Mouse (Mus musculus) embryonic fibroblast, embryonic 13.5 days (primary cell): Measurements from ENCODE around the gene Mga. TPM values are rescaled to one million over a fixed set of nuclear protein-coding genes. Genes with fewer than 3 reads are reported as not detected.

Source experiments
- H3K27ac ChIP-seq: 2 replicates; pipeline ENCODE4 v1.5.1; 2012; ENCODE audit warnings: low read length, control low read depth, inconsistent platforms; ENCODE audit not compliant: insufficient read depth
- H3K4me1 ChIP-seq: 2 replicates; pipeline ENCODE4 v1.6.1; 2011; ENCODE audit warnings: low read length; ENCODE audit not compliant: control insufficient read depth, insufficient read depth
- H3K4me3 ChIP-seq: 2 replicates; pipeline ENCODE4 v1.5.1; 2011; ENCODE audit warnings: mild to moderate bottlenecking, control low read depth, low read length; ENCODE audit not compliant: insufficient read depth
- CTCF ChIP-seq: IDR thresholded peaks from 2 replicates; pipeline ENCODE4 v1.5.1; 2011; ENCODE audit warnings: mild to moderate bottlenecking, control low read depth, low read length, moderate library complexity, borderline replicate concordance; ENCODE audit not compliant: insufficient read depth
- POLR2A ChIP-seq: IDR thresholded peaks from 2 replicates; pipeline ENCODE4 v1.6.1; 2011; ENCODE audit warnings: low read depth, mild to moderate bottlenecking, control low read depth, low read length, moderate library complexity
- polyA plus RNA-seq: library from polyadenylated mRNA; stranded (reverse); fragments of >200 nt; gene quantifications from 2 replicates; pipeline ENCODE4 v1.2.4, GENCODE M21; 2011; ENCODE audit warnings: low read depth; ENCODE audit not compliant: missing spikeins, insufficient read length

Gene Mga
- polyA plus RNA-seq, 1 experiment, result 69.2 TPM

DNA sequence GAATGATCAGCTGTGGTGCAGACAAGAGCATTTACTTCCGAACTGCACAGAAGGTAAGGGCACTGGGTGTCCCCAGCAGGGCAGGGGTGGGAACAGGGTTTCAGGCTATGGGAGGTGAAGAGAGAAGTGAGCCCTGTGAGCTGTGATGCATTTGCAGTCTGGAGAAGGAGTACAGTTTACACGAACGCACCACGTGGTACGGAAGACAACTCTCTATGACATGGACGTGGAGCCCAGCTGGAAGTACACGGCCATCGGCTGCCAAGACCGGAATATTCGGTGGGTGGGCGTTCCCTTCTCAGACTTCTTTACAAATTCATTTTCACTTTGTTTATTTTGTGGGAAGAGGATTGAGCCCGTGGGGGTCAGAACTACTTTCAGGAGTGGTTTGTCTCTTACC is 120.6 kb downstream of the Mga start:
- no peak overlapping the region for H3K4me3 ChIP-seq
- H3K27ac ChIP-seq, result no peak overlapping the region
- TF ChIP-seq CTCF (no peak), POLR2A (no peak)
- no peaks in the 10 kb centered on the region for H3K4me1 ChIP-seq

Other genes with a start within 250 kb of the Mga start
- 29.9 and 31.3 TPM in 2 replicates for gene Ndufaf1, start 234.4 kb upstream of the Mga start, polyA plus RNA-seq
- 27.9 and 31.2 TPM in 2 replicates for gene Rtf1, start 222.2 kb upstream of the Mga start, polyA plus RNA-seq
- not detected in 2 replicates for gene Itpka, start 154.9 kb upstream of the Mga start, polyA plus RNA-seq
- not detected in 2 replicates for gene Ltk, start 136.8 kb upstream of the Mga start, polyA plus RNA-seq
- 12.2 and 13.0 TPM in 2 replicates for gene Rpap1, start 109.7 kb upstream of the Mga start, polyA plus RNA-seq
- gene Tyro3, start 99.5 kb upstream of the Mga start, polyA plus RNA-seq, result 17.8 and 19.9 TPM in 2 replicates
- 14.6 and 16.2 TPM in 2 replicates for gene Mapkbp1, start 75.5 kb downstream of the Mga start, polyA plus RNA-seq
- gene Jmjd7, start 130.3 kb downstream of the Mga start, polyA plus RNA-seq, result 4.4 and 6.3 TPM in 2 replicates
- gene Gm28042, start 130.3 kb downstream of the Mga start, polyA plus RNA-seq, result 0.53 and 3.4 TPM in 2 replicates
- gene Pla2g4b, start 136.2 kb downstream of the Mga start, polyA plus RNA-seq, result 1.9 and 3.7 TPM in 2 replicates